Comparison of ENCODE assay signal across 8 mouse cellular contexts in the genomic region with DNA sequence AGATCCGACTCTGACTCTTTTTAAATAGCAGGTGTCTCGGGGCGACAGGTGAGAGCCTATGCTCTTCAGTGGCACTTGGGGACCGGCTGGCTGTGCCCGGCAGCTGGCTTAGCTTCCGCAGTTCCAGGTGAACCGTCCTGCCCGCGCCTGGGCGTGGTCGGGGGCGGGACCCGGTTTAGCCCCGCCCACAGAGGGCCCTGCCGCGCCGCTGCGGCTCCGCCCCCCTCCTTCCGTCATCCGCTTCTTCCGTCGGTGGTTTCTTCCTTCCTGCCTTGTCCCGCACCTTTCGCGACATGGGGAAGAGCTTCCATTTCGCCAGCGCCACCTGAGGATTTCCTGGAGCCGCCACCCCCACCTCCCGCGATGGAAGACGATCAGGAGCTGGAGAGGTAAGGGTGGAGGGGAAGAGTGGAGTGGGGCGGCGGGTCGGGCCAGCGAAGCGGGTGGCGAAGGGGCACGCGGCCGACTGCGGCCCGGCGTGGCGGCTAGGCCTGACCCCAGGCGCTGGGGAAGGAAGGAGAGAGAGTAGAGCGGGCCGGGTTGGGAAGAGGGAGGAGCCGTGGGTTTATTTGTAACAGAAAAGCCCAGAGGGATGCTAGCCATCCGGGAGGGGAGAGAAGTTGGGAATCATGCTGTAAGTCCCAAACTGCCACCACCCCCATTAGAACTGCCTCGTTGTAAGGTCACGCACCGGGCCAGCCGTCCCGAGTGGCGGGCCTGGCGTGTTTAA. TPM values are rescaled to one million over a fixed set of nuclear protein-coding genes. Genes with fewer than 3 reads are reported as not detected.
DNase-seq lines count a peak whose midpoint lies in the region; ATAC-seq and TF ChIP-seq lines count a peak whose summit lies in the region.

No protein-coding gene starts in this region.

- peak overlapping the region; percentile 94 for H3K4me3 ChIP-seq in E14TG2a.4 (replicated peaks; ENCODE audit: low read length)
- peak overlapping the region; percentile 78 for H3K4me3 ChIP-seq in forebrain, embryonic 12.5 days (replicated peaks)
- H3K4me3 ChIP-seq in heart, postnatal 0 days (ENCODE audit: low read depth, low read length) = peak overlapping the region; percentile 93
- peak overlapping the region; percentile 92 to 94 for H3K4me3 ChIP-seq in liver, embryonic 14.5 days (ENCODE audit: insufficient read depth in 1 of 2, low read depth in 2 of 2, low read length in 2 of 2)
- peak overlapping the region; percentile 83 for H3K4me3 ChIP-seq in stomach, embryonic 15.5 days (replicated peaks)

- TF ChIP-seq EP300 in heart, postnatal 0 days (IDR thresholded peaks at IDR 0.05; ENCODE audit: low read depth) = no peak
- TF ChIP-seq EP300 in liver, embryonic 14.5 days (IDR thresholded peaks at IDR 0.05; ENCODE audit: low read depth) = no peak

- no peaks in the 10 kb centered on the region for H3K9me3 ChIP-seq in E14TG2a.4 (ENCODE audit: low read length)
- no peaks in the 10 kb centered on the region for H3K9me3 ChIP-seq in forebrain, embryonic 12.5 days
- no peaks in the 10 kb centered on the region for H3K9me3 ChIP-seq in heart, postnatal 0 days (replicated peaks; ENCODE audit: control insufficient read depth, low read length)
- H3K9me3 ChIP-seq in liver, embryonic 14.5 days (ENCODE audit: control insufficient read depth, low read length) = no peaks in the 10 kb centered on the region
- H3K9me3 ChIP-seq in stomach, embryonic 15.5 days = no peaks in the 10 kb centered on the region

- H3K27me3 ChIP-seq in E14TG2a.4 (ENCODE audit: insufficient read depth, low read length) = peaks cover 2% of the 10 kb centered on the region; the same call in 1 of the 2 replicates
- 0 out of 2 replicates have a peak, but pooled peaks cover 4% of the 10 kb centered on the region for H3K27me3 ChIP-seq in forebrain, embryonic 12.5 days
- H3K27me3 ChIP-seq in heart, postnatal 0 days (ENCODE audit: control insufficient read depth, insufficient read depth, low read length) = no peaks in the 10 kb centered on the region
- H3K27me3 ChIP-seq in liver, embryonic 14.5 days (ENCODE audit: control insufficient read depth, insufficient read depth, low read length) = no peaks in the 10 kb centered on the region
- no peaks in the 10 kb centered on the region for H3K27me3 ChIP-seq in stomach, embryonic 15.5 days (replicated peaks)

- TF ChIP-seq CTCF in E14TG2a.4 (conservative IDR thresholded peaks at IDR 0.05; ENCODE audit: low read length) = no peak
- TF ChIP-seq CTCF in heart, postnatal 0 days (IDR thresholded peaks at IDR 0.05; ENCODE audit: low read depth) = no peak
- TF ChIP-seq CTCF in liver, embryonic 14.5 days (IDR thresholded peaks at IDR 0.05; ENCODE audit: low read depth) = no peak

- WGBS in forebrain, embryonic 12.5 days = under 1% methylated on average over 56 of the region's 57 CpGs
- WGBS in heart, postnatal 0 days = 1% methylated on average over 53 of the region's 57 CpGs
- under 1% methylated on average over 57 of the region's 57 CpGs for WGBS in liver, embryonic 14.5 days (ENCODE audit: insufficient replicate concordance)
- under 1% methylated on average over 57 of the region's 57 CpGs for WGBS in stomach, embryonic 15.5 days

- peaks cover 40% of the 10 kb centered on the region for H3K36me3 ChIP-seq in E14TG2a.4 (ENCODE audit: insufficient read depth, low read length)
- H3K36me3 ChIP-seq in forebrain, embryonic 12.5 days (replicated peaks) = no peaks in the 10 kb centered on the region; the same call in 1 of the 2 replicates
- peaks cover 14% of the 10 kb centered on the region; the same call in 1 of the 2 replicates for H3K36me3 ChIP-seq in heart, postnatal 0 days (replicated peaks; ENCODE audit: control insufficient read depth, insufficient read depth, low read length)
- peaks cover 3% of the 10 kb centered on the region; the same call in 1 of the 2 replicates for H3K36me3 ChIP-seq in liver, embryonic 14.5 days (replicated peaks; ENCODE audit: control insufficient read depth, insufficient read depth, low read depth)
- no peaks in the 10 kb centered on the region for H3K36me3 ChIP-seq in stomach, embryonic 15.5 days

- peak overlapping the region; percentile 89; the same call in 1 of the 2 replicates for H3K27ac ChIP-seq in forebrain, embryonic 12.5 days
- peak overlapping the region; percentile 98 for H3K27ac ChIP-seq in heart, postnatal 0 days (ENCODE audit: low read depth)
- peak overlapping the region; percentile 75 for H3K27ac ChIP-seq in liver, embryonic 14.5 days
- H3K27ac ChIP-seq in stomach, embryonic 15.5 days = peak overlapping the region; percentile 99

- H3K4me1 ChIP-seq in E14TG2a.4 (replicated peaks; ENCODE audit: low read depth, low read length) = peaks cover 75% of the 10 kb centered on the region
- H3K4me1 ChIP-seq in forebrain, embryonic 12.5 days = peaks cover 25% of the 10 kb centered on the region
- peaks cover 23% of the 10 kb centered on the region for H3K4me1 ChIP-seq in heart, postnatal 0 days (ENCODE audit: control insufficient read depth, insufficient read depth)
- H3K4me1 ChIP-seq in liver, embryonic 14.5 days (replicated peaks; ENCODE audit: control insufficient read depth in 2 of 2, insufficient read depth in 2 of 2, low read length in 1 of 2) = peaks cover 21 to 29% of the 10 kb centered on the region in 2 experiments
- H3K4me1 ChIP-seq in stomach, embryonic 15.5 days = peaks cover 25% of the 10 kb centered on the region; the same call in 1 of the 2 replicates

- H3K9ac ChIP-seq in forebrain, embryonic 12.5 days = peak overlapping the region; percentile 79
- H3K9ac ChIP-seq in heart, postnatal 0 days (replicated peaks; ENCODE audit: low read depth, low read length) = peak overlapping the region; percentile 84
- peak overlapping the region; percentile 90 for H3K9ac ChIP-seq in liver, embryonic 14.5 days (replicated peaks)
- peak overlapping the region; percentile 67 for H3K9ac ChIP-seq in stomach, embryonic 15.5 days

- peak overlapping the region; percentile 94 for H3K4me2 ChIP-seq in forebrain, embryonic 12.5 days
- H3K4me2 ChIP-seq in heart, postnatal 0 days (ENCODE audit: low read depth, low read length) = peak overlapping the region; percentile 93
- peak overlapping the region; percentile 99 for H3K4me2 ChIP-seq in liver, embryonic 14.5 days (ENCODE audit: low read depth)
- H3K4me2 ChIP-seq in stomach, embryonic 15.5 days = peak overlapping the region; percentile 91

- peak; percentile 85 for DNase-seq in c-Kit-positive CD71-positive TER-119-positive erythroid progenitor cells, embryonic 14.5 days (ENCODE audit: low spot score)
- peak; percentile 88 for DNase-seq in heart, postnatal 0 days (ENCODE audit: low spot score)
- DNase-seq in kidney, postnatal 36 days = peak; percentile 95 to 99
- peak; percentile 72 to 76 (median 76) for DNase-seq in liver, embryonic 14.5 days (ENCODE audit: low read depth in 3 of 3, low spot score in 3 of 3)
- DNase-seq in neural tube, embryonic 10.5 days (ENCODE audit: extremely low spot score, low spot score) = peak; percentile 87

- peak; percentile 80 for ATAC-seq in forebrain, embryonic 12.5 days (ENCODE audit: low FRiP score)
- ATAC-seq in heart, postnatal 0 days (ENCODE audit: insufficient read depth, low read depth) = peak; percentile 71
- peak; percentile 66 for ATAC-seq in liver, embryonic 14.5 days (ENCODE audit: insufficient read depth)
- peak; percentile 74 for ATAC-seq in stomach, embryonic 15.5 days (ENCODE audit: insufficient read depth, low FRiP score, low read depth)

RNA-seq across cellular contexts. Expression of a gene that starts 0.6 kb away (rescaled TPM):
- polyA plus RNA-seq in forebrain, embryonic 12.5 days (2016; fragmentation: Nextera tagmentation; extraction: Ambion mirVana) = 96.9 and 99.6 TPM in 2 replicates
- total RNA-seq in heart, postnatal 0 days (2014; rRNA removed; ENCODE audit: low replicate concordance) = 53.8 and 56.9 TPM in 2 replicates
- 85.0 and 89.1 TPM in 2 replicates for polyA plus RNA-seq in heart, postnatal 0 days (2015; fragmentation: Nextera tagmentation; extraction: Ambion mirVana)
- 45.9 and 58.6 TPM in 2 replicates for polyA plus RNA-seq in liver, embryonic 14.5 days (2012; rRNA removed)
- polyA plus RNA-seq in liver, embryonic 14.5 days (2014; fragmentation: Nextera tagmentation; extraction: Ambion mirVana) = 87.1 and 92.4 TPM in 2 replicates
- polyA plus RNA-seq in stomach, embryonic 15.5 days (2015; fragmentation: Nextera tagmentation; extraction: Ambion mirVana) = 140 and 146 TPM in 2 replicates

RNA-seq across cellular contexts. Expression of a gene that starts 1.1 kb away (rescaled TPM):
- 7.4 and 7.7 TPM in 2 replicates for polyA plus RNA-seq in forebrain, embryonic 12.5 days (2016; fragmentation: Nextera tagmentation; extraction: Ambion mirVana)
- total RNA-seq in heart, postnatal 0 days (2014; rRNA removed; ENCODE audit: low replicate concordance) = 18.0 and 22.6 TPM in 2 replicates
- polyA plus RNA-seq in heart, postnatal 0 days (2015; fragmentation: Nextera tagmentation; extraction: Ambion mirVana) = 6.2 and 6.5 TPM in 2 replicates
- polyA plus RNA-seq in liver, embryonic 14.5 days (2012; rRNA removed) = 3.1 and 4.1 TPM in 2 replicates
- 4.0 and 4.4 TPM in 2 replicates for polyA plus RNA-seq in liver, embryonic 14.5 days (2014; fragmentation: Nextera tagmentation; extraction: Ambion mirVana)
- 16.3 and 19.4 TPM in 2 replicates for polyA plus RNA-seq in stomach, embryonic 15.5 days (2015; fragmentation: Nextera tagmentation; extraction: Ambion mirVana)

Comparison
In these comparisons a context has a peak if more than half of its experiments do, and no peak if none do; other contexts are left out.
1. Peak in every context shown above with its lines: DNase-seq, ATAC-seq, H3K4me3 ChIP-seq and H3K27ac ChIP-seq.